Mouse (Mus musculus): ENCODE measurements around the gene Esm1. TPM values are rescaled to one million over a fixed set of nuclear protein-coding genes. Genes with fewer than 3 reads are reported as not detected.

The Esm1 gene
- polyA plus RNA-seq, 1 experiment: not detected

DNA sequence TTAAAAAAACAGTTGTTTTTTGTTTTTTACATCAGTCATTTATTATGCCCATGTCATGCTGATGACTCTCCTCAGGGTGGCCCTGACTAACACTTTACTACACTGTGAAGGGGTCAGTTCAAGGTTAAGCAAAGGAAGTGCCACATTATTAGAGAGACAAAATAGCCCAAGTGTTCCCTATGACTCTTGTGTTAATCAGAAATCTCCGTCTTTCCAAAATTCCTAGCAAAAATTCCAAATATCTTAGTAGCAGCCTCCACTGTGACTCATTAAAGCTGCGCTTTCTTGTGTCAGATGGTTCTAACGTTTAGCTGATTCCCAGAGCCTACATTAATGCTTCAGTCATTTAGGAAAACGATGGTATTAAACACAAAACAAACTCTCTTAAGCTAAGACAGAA is 7.3 kb upstream of the Esm1 start:
- H3K4me3 ChIP-seq (ENCODE audit: low read depth, low read length): no peak overlapping the region
- no peaks in the 10 kb centered on the region for H3K36me3 ChIP-seq (ENCODE audit: control insufficient read depth, insufficient read depth, low read length, poor library complexity, severe bottlenecking)
- TF ChIP-seq CTCF (IDR thresholded peaks at IDR 0.05; ENCODE audit: low read depth, low read length) (no peak), EP300 (IDR thresholded peaks at IDR 0.05; ENCODE audit: insufficient read depth, low read depth, low read length) (no peak)

DNA sequence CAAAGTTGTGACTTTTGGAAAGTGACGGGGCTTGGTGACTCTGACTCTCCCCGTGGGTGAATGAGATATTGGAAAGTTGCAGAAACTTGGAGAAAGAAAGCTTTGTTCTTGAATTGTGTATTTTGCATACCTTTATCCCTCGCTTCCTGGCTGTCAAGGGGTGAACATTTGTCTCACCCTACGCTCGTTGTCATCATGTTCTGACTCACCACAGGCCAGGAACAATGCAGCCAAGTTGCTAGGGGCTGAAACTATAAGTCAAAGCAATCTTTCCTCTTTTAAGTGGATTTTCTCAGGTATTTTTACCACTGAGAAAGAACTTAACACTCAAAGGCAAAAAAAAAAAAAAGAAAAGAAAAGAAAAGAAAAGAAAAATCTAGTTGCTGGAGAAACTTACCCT is 6.3 kb upstream of the Esm1 start:
- no peak overlapping the region for H3K4me3 ChIP-seq (ENCODE audit: low read depth, low read length)
- no peaks in the 10 kb centered on the region for H3K27me3 ChIP-seq (ENCODE audit: control insufficient read depth, insufficient read depth, low read length, poor library complexity, severe bottlenecking)
- H3K9me3 ChIP-seq (replicated peaks; ENCODE audit: control insufficient read depth, insufficient read depth, low read length, poor library complexity, severe bottlenecking): peaks cover 2% of the 10 kb centered on the region; the same call in 1 of the 2 replicates
- peaks cover 2% of the 10 kb centered on the region for H3K4me1 ChIP-seq (ENCODE audit: control insufficient read depth, insufficient read depth, low read length)
- H3K27ac ChIP-seq (ENCODE audit: insufficient read depth, low read length): no peak overlapping the region
- TF ChIP-seq EP300 (IDR thresholded peaks at IDR 0.05; ENCODE audit: insufficient read depth, low read depth, low read length) (no peak), POLR2A (IDR thresholded peaks at IDR 0.05; ENCODE audit: insufficient read depth, low read length) (no peak), CTCF (IDR thresholded peaks at IDR 0.05; ENCODE audit: low read depth, low read length) (no peak)
- no peaks in the 10 kb centered on the region for H3K36me3 ChIP-seq (ENCODE audit: control insufficient read depth, insufficient read depth, low read length, poor library complexity, severe bottlenecking)
- H3K9ac ChIP-seq (ENCODE audit: low read depth, poor library complexity, severe bottlenecking): no peak overlapping the region

More for the DNA sequence above, 7.3 kb upstream of the Esm1 start:
- Histone ChIP-seq H3K9me3 (replicated peaks; ENCODE audit: control insufficient read depth, insufficient read depth, low read length, poor library complexity, severe bottlenecking) (no peaks in the 10 kb centered on the region), H3K27ac (ENCODE audit: insufficient read depth, low read length) (no peak overlapping the region), H3K9ac (ENCODE audit: low read depth, poor library complexity, severe bottlenecking) (no peak overlapping the region), H3K27me3 (ENCODE audit: control insufficient read depth, insufficient read depth, low read length, poor library complexity, severe bottlenecking) (no peaks in the 10 kb centered on the region), H3K4me1 (ENCODE audit: control insufficient read depth, insufficient read depth, low read length) (peaks cover 2% of the 10 kb centered on the region)

DNA sequence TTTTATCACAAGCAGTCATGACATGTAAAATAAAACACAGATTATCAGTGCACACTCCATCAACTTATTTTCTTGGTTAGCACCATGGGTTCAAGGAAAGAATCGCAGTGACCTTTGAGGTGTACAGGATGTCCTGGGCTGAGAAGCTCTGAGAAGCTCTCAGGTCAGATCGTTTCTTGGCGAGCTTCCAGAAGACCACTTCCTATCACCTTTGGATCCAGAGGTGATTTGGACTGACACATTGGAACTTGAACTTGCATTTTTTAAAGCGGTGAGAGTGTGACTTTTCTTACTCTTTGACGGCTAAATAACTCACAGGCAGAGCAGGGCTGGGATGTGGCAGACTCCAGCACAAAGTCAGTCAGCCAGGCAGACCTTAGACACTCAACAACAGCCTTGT is 4.1 kb upstream of the Esm1 start:
- Histone ChIP-seq H3K4me1 (ENCODE audit: control insufficient read depth, insufficient read depth, low read length) (no peaks in the 10 kb centered on the region), H3K9ac (ENCODE audit: low read depth, poor library complexity, severe bottlenecking) (no peak overlapping the region), H3K27me3 (ENCODE audit: control insufficient read depth, insufficient read depth, low read length, poor library complexity, severe bottlenecking) (no peaks in the 10 kb centered on the region), H3K36me3 (ENCODE audit: control insufficient read depth, insufficient read depth, low read length, poor library complexity, severe bottlenecking) (no peaks in the 10 kb centered on the region), H3K27ac (ENCODE audit: insufficient read depth, low read length) (no peak overlapping the region), H3K9me3 (replicated peaks; ENCODE audit: control insufficient read depth, insufficient read depth, low read length, poor library complexity, severe bottlenecking) (peaks cover 5% of the 10 kb centered on the region; the same call in 1 of the 2 replicates), H3K4me3 (ENCODE audit: low read depth, low read length) (no peak overlapping the region)
- TF ChIP-seq POLR2A (IDR thresholded peaks at IDR 0.05; ENCODE audit: insufficient read depth, low read length) (no peak), EP300 (IDR thresholded peaks at IDR 0.05; ENCODE audit: insufficient read depth, low read depth, low read length) (no peak), CTCF (IDR thresholded peaks at IDR 0.05; ENCODE audit: low read depth, low read length) (no peak)

DNA sequence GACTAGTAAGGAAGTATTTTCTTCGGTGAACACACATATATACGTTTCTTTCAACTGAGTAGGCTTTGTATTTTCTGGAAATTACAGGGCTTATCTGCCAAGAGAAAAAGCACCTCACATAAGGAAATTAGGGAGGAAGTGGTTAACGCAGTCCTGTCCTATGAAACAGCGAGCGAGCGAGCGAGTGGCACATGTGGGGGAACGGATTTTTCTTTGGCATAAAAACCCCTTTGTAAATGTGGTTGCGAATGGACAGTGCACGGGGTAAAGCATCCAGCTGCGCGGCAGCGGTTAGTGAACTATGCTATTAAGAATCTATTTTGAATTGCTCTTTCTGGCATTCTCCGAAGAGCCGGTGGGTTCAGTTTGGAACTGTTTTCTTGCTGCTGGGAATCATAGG is 1.9 kb downstream of the Esm1 start:
- peaks cover 5% of the 10 kb centered on the region; the same call in 1 of the 2 replicates for H3K9me3 ChIP-seq (replicated peaks; ENCODE audit: control insufficient read depth, insufficient read depth, low read length, poor library complexity, severe bottlenecking)
- H3K27me3 ChIP-seq (ENCODE audit: control insufficient read depth, insufficient read depth, low read length, poor library complexity, severe bottlenecking): no peaks in the 10 kb centered on the region; the same call in 1 of the 2 replicates
- no peak for TF ChIP-seq POLR2A (IDR thresholded peaks at IDR 0.05; ENCODE audit: insufficient read depth, low read length)
- TF ChIP-seq EP300 (IDR thresholded peaks at IDR 0.05; ENCODE audit: insufficient read depth, low read depth, low read length): no peak
- no peak for TF ChIP-seq CTCF (IDR thresholded peaks at IDR 0.05; ENCODE audit: low read depth, low read length)
- no peaks in the 10 kb centered on the region for H3K4me1 ChIP-seq (ENCODE audit: control insufficient read depth, insufficient read depth, low read length)
- no peak overlapping the region for H3K9ac ChIP-seq (ENCODE audit: low read depth, poor library complexity, severe bottlenecking)
- no peaks in the 10 kb centered on the region for H3K36me3 ChIP-seq (ENCODE audit: control insufficient read depth, insufficient read depth, low read length, poor library complexity, severe bottlenecking)
- H3K4me3 ChIP-seq (ENCODE audit: low read depth, low read length): no peak overlapping the region
- no peak overlapping the region for H3K27ac ChIP-seq (ENCODE audit: insufficient read depth, low read length)

DNA sequence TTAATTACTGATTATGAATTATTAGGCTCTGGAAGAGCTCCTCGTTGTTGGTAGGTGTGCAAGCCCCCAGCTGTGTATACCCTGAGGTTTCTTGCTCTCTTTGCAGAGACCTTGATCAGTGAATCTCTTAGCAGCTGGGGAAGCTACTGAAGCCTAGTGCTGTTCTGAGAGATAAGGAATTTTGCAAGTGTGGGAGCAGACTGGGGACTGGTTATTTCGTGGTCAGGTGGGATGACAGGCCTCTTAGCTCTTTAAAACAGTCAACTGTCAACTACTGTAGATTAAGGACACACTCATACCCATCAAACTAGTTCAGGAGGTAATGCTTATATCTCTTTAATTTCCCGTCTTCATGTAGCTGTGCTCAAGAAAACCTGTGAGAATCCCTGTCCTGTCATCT is 2.9 kb downstream of the Esm1 start:
- Histone ChIP-seq H3K9ac (ENCODE audit: low read depth, poor library complexity, severe bottlenecking) (no peak overlapping the region), H3K9me3 (replicated peaks; ENCODE audit: control insufficient read depth, insufficient read depth, low read length, poor library complexity, severe bottlenecking) (peaks cover 5% of the 10 kb centered on the region; the same call in 1 of the 2 replicates), H3K4me3 (ENCODE audit: low read depth, low read length) (no peak overlapping the region), H3K27me3 (ENCODE audit: control insufficient read depth, insufficient read depth, low read length, poor library complexity, severe bottlenecking) (no peaks in the 10 kb centered on the region; the same call in 1 of the 2 replicates), H3K4me1 (ENCODE audit: control insufficient read depth, insufficient read depth, low read length) (no peaks in the 10 kb centered on the region), H3K36me3 (ENCODE audit: control insufficient read depth, insufficient read depth, low read length, poor library complexity, severe bottlenecking) (no peaks in the 10 kb centered on the region), H3K27ac (ENCODE audit: insufficient read depth, low read length) (no peak overlapping the region)
- TF ChIP-seq EP300 (IDR thresholded peaks at IDR 0.05; ENCODE audit: insufficient read depth, low read depth, low read length) (no peak), POLR2A (IDR thresholded peaks at IDR 0.05; ENCODE audit: insufficient read depth, low read length) (no peak), CTCF (IDR thresholded peaks at IDR 0.05; ENCODE audit: low read depth, low read length) (no peak)

DNA sequence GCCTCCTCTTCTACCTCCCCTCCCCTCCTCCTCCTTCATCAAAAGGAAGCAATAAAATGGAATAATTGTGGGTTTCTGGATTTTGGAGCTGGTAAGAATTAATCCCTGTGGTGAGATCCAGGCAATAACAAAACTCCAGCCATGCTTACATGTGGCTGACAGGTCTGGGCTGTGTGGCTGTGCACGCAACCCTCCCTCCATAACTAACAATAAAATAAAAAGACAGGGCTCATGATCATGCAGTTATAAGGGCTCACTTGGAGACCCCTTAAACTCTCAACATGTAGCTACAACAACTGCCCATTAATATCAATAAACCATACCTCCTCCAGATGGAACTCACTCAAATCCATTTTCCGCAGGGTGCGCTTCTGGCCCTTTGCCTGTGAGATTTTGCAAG is 4.4 kb downstream of the Esm1 start:
- Histone ChIP-seq H3K9ac (ENCODE audit: low read depth, poor library complexity, severe bottlenecking) (no peak overlapping the region), H3K4me3 (ENCODE audit: low read depth, low read length) (no peak overlapping the region), H3K27ac (ENCODE audit: insufficient read depth, low read length) (no peak overlapping the region), H3K36me3 (ENCODE audit: control insufficient read depth, insufficient read depth, low read length, poor library complexity, severe bottlenecking) (no peaks in the 10 kb centered on the region), H3K9me3 (replicated peaks; ENCODE audit: control insufficient read depth, insufficient read depth, low read length, poor library complexity, severe bottlenecking) (no peaks in the 10 kb centered on the region), H3K27me3 (ENCODE audit: control insufficient read depth, insufficient read depth, low read length, poor library complexity, severe bottlenecking) (no peaks in the 10 kb centered on the region; the same call in 1 of the 2 replicates), H3K4me1 (ENCODE audit: control insufficient read depth, insufficient read depth, low read length) (no peaks in the 10 kb centered on the region)
- TF ChIP-seq CTCF (IDR thresholded peaks at IDR 0.05; ENCODE audit: low read depth, low read length) (no peak), POLR2A (IDR thresholded peaks at IDR 0.05; ENCODE audit: insufficient read depth, low read length) (no peak), EP300 (IDR thresholded peaks at IDR 0.05; ENCODE audit: insufficient read depth, low read depth, low read length) (no peak)
